Mouse (Mus musculus) forebrain, embryonic 16.5 days (tissue): ENCODE measurements at regions not wholly inside any gene's neighbourhood (a gene's known extent, or its start where the extent isn't known, plus 50 kb on each side); places are given as distances from the start of the nearest gene placed in this dataset.

ENCODE experiments used
- ATAC-seq: fragments of 200-750 bp; cut with Nextera tagmentation; 2 replicates; pipeline ENCODE4 v1.8.0; 2017; ENCODE audit warnings: mild to moderate bottlenecking, moderate library complexity
- H3K27ac ChIP-seq: fragments of 300-500 bp; sonication (generic); 2 replicates; pipeline ENCODE4 v1.5.1; 2014; ENCODE audit warnings: low read length, control low read depth
- H3K27me3 ChIP-seq: fragments of 300-500 bp; sonication (generic); replicated peaks from 2 replicates; pipeline ENCODE4 v1.6.1; 2014; ENCODE audit warnings: low read length; ENCODE audit not compliant: control insufficient read depth, insufficient read depth
- H3K36me3 ChIP-seq: fragments of 300-500 bp; sonication (generic); 2 replicates; pipeline ENCODE4 v1.6.1; 2014; ENCODE audit not compliant: control insufficient read depth, insufficient read depth
- H3K4me1 ChIP-seq: fragments of 300-500 bp; sonication (generic); replicated peaks from 2 replicates; pipeline ENCODE4 v1.6.1; 2014; ENCODE audit warnings: low read length; ENCODE audit not compliant: control insufficient read depth, insufficient read depth
- H3K4me2 ChIP-seq: fragments of 300-500 bp; sonication (generic); 2 replicates; pipeline ENCODE4 v1.6.1; 2014; ENCODE audit warnings: mild to moderate bottlenecking, low read length, control low read depth
- H3K4me3 ChIP-seq: fragments of 300-500 bp; sonication (generic); replicated peaks from 2 replicates; pipeline ENCODE4 v1.5.1; 2014; ENCODE audit warnings: mild to moderate bottlenecking, low read length, control low read depth
- H3K9ac ChIP-seq: fragments of 300-500 bp; sonication (generic); replicated peaks from 2 replicates; pipeline ENCODE4 v1.6.1; 2014; ENCODE audit warnings: low read depth, low read length, control low read depth
- H3K9me3 ChIP-seq: fragments of 300-500 bp; sonication (generic); 2 replicates; pipeline ENCODE4 v1.6.1; 2016; ENCODE audit warnings: low read length; ENCODE audit not compliant: control insufficient read depth
- WGBS: fragments of 180-500 bp; shearing (Covaris S2); extraction: QIAGEN DNeasy Blood & Tissue Kit; methylation state at CpG from one replicate; pipeline ENCODE4 v1.1.7; 2014; 5-methylcytosine and 5-hydroxymethylcytosine counted together

- H3K4me3 ChIP-seq: no peak overlapping the region
- no peaks in the 10 kb centered on the region for H3K4me1 ChIP-seq
- no peaks in the 10 kb centered on the region for H3K9me3 ChIP-seq
- ATAC-seq: no peak
- H3K9ac ChIP-seq: no peak overlapping the region
- 85% methylated on average over 2 of the region's 2 CpGs for WGBS
- no peaks in the 10 kb centered on the region for H3K36me3 ChIP-seq
- no peak overlapping the region for H3K27ac ChIP-seq
- no peak overlapping the region for H3K4me2 ChIP-seq
- H3K27me3 ChIP-seq: no peaks in the 10 kb centered on the region
Measured at GRCm38 (mm10) chr12:15713623-15714022, 103.1 kb downstream of the Trib2 start.

- no peak overlapping the region for H3K9ac ChIP-seq
- no peak for ATAC-seq
- H3K4me3 ChIP-seq: no peak overlapping the region
- no peaks in the 10 kb centered on the region for H3K36me3 ChIP-seq
- no peaks in the 10 kb centered on the region for H3K9me3 ChIP-seq
- H3K4me2 ChIP-seq: no peak overlapping the region
- H3K27ac ChIP-seq: no peak overlapping the region
- 64% methylated on average over 6 of the region's 6 CpGs for WGBS
- no peaks in the 10 kb centered on the region for H3K4me1 ChIP-seq
- H3K27me3 ChIP-seq: no peaks in the 10 kb centered on the region
Measured at GRCm38 (mm10) chr12:15707570-15708095, 109.1 kb downstream of the Trib2 start.

GRCm38 (mm10) chr12:15704412-15704811 is 112.3 kb downstream of the Trib2 start:
- Histone ChIP-seq H3K9me3 (no peaks in the 10 kb centered on the region), H3K4me1 (no peaks in the 10 kb centered on the region), H3K27me3 (no peaks in the 10 kb centered on the region), H3K36me3 (no peaks in the 10 kb centered on the region), H3K9ac (no peak overlapping the region), H3K4me3 (no peak overlapping the region), H3K27ac (no peak overlapping the region), H3K4me2 (no peak overlapping the region)
- 59% methylated on average over 5 of the region's 5 CpGs for WGBS
- no peak for ATAC-seq

GRCm38 (mm10) chr12:15702137-15702536 is 114.6 kb downstream of the Trib2 start:
- Histone ChIP-seq H3K36me3 (no peaks in the 10 kb centered on the region), H3K4me1 (no peaks in the 10 kb centered on the region), H3K4me2 (no peak overlapping the region), H3K4me3 (no peak overlapping the region), H3K27ac (no peak overlapping the region), H3K9me3 (no peaks in the 10 kb centered on the region), H3K9ac (no peak overlapping the region), H3K27me3 (no peaks in the 10 kb centered on the region)
- ATAC-seq: no peak
- 97% methylated on average over 1 of the region's 1 CpGs for WGBS

GRCm38 (mm10) chr12:15698829-15699228 is 117.9 kb downstream of the Trib2 start:
- H3K9ac ChIP-seq: no peak overlapping the region
- no peaks in the 10 kb centered on the region for H3K9me3 ChIP-seq
- no peak overlapping the region for H3K27ac ChIP-seq
- H3K36me3 ChIP-seq: no peaks in the 10 kb centered on the region
- H3K4me1 ChIP-seq: no peaks in the 10 kb centered on the region
- ATAC-seq: no peak
- no peaks in the 10 kb centered on the region for H3K27me3 ChIP-seq
- H3K4me3 ChIP-seq: no peak overlapping the region
- H3K4me2 ChIP-seq: no peak overlapping the region
- WGBS: 56% methylated on average over 4 of the region's 4 CpGs

- H3K36me3 ChIP-seq: no peaks in the 10 kb centered on the region
- H3K4me2 ChIP-seq: no peak overlapping the region
- no peak overlapping the region for H3K9ac ChIP-seq
- 78% methylated on average over 6 of the region's 6 CpGs for WGBS
- H3K9me3 ChIP-seq: no peaks in the 10 kb centered on the region
- H3K27me3 ChIP-seq: no peaks in the 10 kb centered on the region
- no peaks in the 10 kb centered on the region for H3K4me1 ChIP-seq
- no peak overlapping the region for H3K4me3 ChIP-seq
- no peak for ATAC-seq
- no peak overlapping the region for H3K27ac ChIP-seq
Measured at GRCm38 (mm10) chr12:15698042-15698771, 118.5 kb downstream of the Trib2 start.

GRCm38 (mm10) chr12:15688342-15688741 is 128.4 kb downstream of the Trib2 start:
- no peak for ATAC-seq
- Histone ChIP-seq H3K9me3 (no peaks in the 10 kb centered on the region), H3K9ac (no peak overlapping the region), H3K36me3 (no peaks in the 10 kb centered on the region), H3K4me2 (no peak overlapping the region), H3K4me3 (no peak overlapping the region), H3K27ac (no peak overlapping the region), H3K4me1 (no peaks in the 10 kb centered on the region), H3K27me3 (no peaks in the 10 kb centered on the region)
- WGBS: 85% methylated on average over 2 of the region's 2 CpGs

GRCm38 (mm10) chr12:15684311-15684710 is 132.4 kb downstream of the Trib2 start:
- Histone ChIP-seq H3K4me1 (no peaks in the 10 kb centered on the region), H3K27me3 (no peaks in the 10 kb centered on the region), H3K9me3 (no peaks in the 10 kb centered on the region), H3K9ac (no peak overlapping the region), H3K4me2 (no peak overlapping the region), H3K36me3 (no peaks in the 10 kb centered on the region), H3K27ac (no peak overlapping the region), H3K4me3 (no peak overlapping the region)
- WGBS: 85% methylated on average over 5 of the region's 5 CpGs
- no peak for ATAC-seq

GRCm38 (mm10) chr12:15681678-15682355 is 134.9 kb downstream of the Trib2 start:
- WGBS: 51% methylated on average over 5 of the region's 5 CpGs
- no peaks in the 10 kb centered on the region for H3K27me3 ChIP-seq
- H3K4me2 ChIP-seq: no peak overlapping the region
- no peak for ATAC-seq
- H3K9me3 ChIP-seq: no peaks in the 10 kb centered on the region
- H3K4me3 ChIP-seq: no peak overlapping the region
- no peaks in the 10 kb centered on the region for H3K36me3 ChIP-seq
- H3K27ac ChIP-seq: no peak overlapping the region
- no peaks in the 10 kb centered on the region for H3K4me1 ChIP-seq
- no peak overlapping the region for H3K9ac ChIP-seq
